Mouse (Mus musculus) testis, adult 2 months (tissue): Measurements from ENCODE around the gene Prlhr.

ENCODE experiments used
- CTCF ChIP-seq: fragments of 200-500 bp; IDR thresholded peaks from 2 replicates; pipeline ENCODE4 v1.5.1; 2012; ENCODE audit warnings: low read depth, mild to moderate bottlenecking, inconsistent platforms, low read length, moderate library complexity; ENCODE audit not compliant: control insufficient read depth, insufficient read depth, insufficient replicate concordance
- POLR2A ChIP-seq: fragments of 200-500 bp; IDR thresholded peaks from 2 replicates; pipeline ENCODE4 v1.6.1; 2012; ENCODE audit warnings: low read depth, mild to moderate bottlenecking, inconsistent platforms, low read length, moderate library complexity; ENCODE audit not compliant: control insufficient read depth

DNA sequence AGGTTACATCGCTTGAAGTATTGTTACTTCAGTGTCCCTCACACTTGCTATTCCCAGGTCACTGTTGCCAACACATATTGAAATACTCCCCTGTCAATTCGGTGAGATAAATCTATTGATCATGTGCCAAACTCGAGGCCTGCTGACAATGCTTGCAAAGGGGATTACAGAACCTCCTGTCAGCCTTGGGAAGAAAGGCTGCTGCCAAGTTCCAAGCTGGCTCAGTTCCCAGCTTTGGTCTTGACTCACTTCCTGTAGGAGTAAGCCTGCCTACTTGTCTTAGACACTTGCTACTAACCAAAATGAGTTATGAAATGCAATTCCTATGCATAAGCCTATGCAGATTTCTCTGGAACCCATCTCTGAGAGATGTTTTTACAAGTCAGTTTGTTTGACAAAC lies 4.2 kb downstream of the Prlhr start:
- TF ChIP-seq POLR2A (no peak), CTCF (no peak)
